Mouse (Mus musculus) monocyte, adult 2 months (primary cell): ENCODE data around the gene D630023F18Rik.
A peak's percentile ranks its signal among the peaks of the same experiment; 100 is the strongest.

Source experiments
- DNase-seq, 2 experiments: peaks; one replicate each; pipeline ENCODE4 v3.0.0; 2022; ENCODE audit warnings: low spot score in 2 of 2, low read depth in 1 of 2

Gene D630023F18Rik

GRCm38 (mm10) chr1:65112031-65112806 lies 10.8 kb downstream of the D630023F18Rik start:
- peak in 1 of 2 experiments; percentile 39 for DNase-seq

DNA sequence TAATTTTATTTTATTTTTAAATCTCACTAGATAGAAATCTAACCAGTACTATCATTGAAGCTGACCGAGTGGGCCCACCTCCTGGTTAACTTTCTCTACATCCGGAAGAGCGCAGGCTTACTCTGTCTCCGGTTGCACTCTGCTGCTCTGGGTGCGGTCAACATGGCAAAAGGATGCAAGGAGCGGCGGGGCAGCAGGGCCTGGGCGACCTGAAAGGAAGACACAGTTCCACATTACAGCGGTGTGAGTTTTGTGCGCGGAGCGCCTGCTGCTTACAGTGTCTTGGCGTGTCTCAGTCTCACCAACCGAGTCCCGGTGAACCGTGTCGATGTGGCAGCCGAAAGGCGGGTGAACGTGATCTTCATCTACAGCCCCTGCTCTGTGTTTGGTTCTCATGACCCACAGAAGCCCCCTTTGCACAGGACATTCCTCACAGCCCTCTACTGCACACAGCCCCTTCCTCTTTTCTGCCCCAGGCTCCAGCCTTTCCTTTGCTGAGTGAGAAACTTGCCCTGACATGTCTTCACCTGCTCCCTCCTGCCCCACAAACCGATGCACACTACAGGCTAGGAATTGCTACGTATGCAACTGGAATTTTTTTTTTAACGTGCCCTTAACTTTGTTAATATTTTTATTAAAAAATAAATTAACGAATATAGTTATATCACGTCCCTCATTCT lies 13.1 kb downstream of the D630023F18Rik start:
- DNase-seq, result no peak

GRCm38 (mm10) chr1:65109196-65109595 lies 13.8 kb downstream of the D630023F18Rik start:
- no peak for DNase-seq

DNA sequence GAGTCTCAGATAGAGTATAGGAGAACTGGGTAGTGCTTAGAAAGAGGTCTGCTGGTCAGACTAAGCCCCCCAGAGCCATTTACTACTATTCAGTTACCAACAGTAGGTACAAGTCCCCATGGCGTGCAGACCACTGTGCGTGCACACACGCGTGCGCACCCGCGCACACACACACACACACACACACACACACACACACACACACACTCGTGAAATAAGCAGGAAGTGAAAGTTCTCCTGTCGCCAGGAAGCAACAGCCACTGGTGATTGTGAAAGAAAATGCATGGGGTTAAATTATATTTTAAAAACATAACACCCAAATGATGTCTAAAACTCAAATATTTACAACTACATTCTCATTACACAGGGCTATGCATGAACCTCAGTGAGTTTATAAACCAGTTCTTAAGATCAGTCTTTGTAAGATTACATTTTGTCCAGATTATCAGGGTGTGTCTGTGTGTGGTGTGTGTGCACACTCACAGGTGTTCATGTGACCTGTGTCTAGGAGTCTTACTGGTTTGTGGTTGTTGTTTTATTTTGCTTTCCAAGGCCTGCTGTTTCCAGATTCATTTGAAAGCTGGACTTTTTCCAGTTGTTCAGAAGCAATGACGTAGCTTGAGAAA lies 15.2 kb downstream of the D630023F18Rik start:
- DNase-seq, result peak in 1 of 2 experiments; percentile 34

- no peak for DNase-seq
These were observed 19.7 kb downstream of the D630023F18Rik start, which contains the start of gene Cryga for GRCm38 (mm10) chr1:65103273-65103672. Gene Cryga, minus strand, starts transcription at chr1:65103373.

DNA sequence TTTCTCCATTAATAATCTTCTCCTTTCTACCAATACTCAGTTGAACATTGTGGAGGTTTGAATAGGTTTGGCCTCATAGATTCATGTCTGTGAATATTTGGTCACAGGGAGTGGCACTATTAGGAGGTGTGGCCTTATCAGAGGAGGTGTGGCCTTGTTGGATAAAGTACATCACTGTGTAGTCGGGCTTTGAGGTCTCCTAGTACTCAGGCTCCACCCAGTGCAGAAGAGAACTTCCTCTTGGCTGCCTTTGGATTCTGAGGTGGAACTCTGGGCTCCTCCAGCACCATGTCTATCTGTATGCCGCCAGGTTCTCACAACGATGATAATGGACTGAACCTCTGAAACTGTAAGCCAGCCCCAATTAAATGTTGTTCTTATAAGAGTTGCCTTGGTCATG lies 26.1 kb downstream of the D630023F18Rik start:
- DNase-seq, result no peak

GRCm38 (mm10) chr1:65091566-65091965 lies 31.4 kb downstream of the D630023F18Rik start:
- DNase-seq, result no peak

DNA sequence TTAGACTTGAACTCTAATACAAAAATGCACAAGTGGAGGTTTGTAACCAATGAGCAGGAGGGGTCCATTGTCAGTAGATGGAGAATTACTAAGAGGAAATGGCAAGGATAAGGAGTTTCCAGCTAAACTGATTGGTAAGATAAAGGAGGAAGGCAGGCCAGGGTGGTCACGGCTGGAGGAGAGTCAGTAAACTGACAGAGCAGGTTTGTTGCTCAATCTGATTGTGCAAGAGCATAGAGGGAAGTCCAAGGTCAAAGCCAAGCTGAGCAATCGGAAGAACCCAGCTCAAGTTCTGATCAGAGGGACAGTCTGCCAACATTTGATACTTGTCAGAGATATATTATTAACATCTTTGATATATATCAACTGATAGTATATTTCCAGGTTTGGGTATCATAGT lies 32.6 kb downstream of the D630023F18Rik start:
- DNase-seq, result peak; percentile 42 to 50

- DNase-seq, result no peak
These were observed 34.3 kb downstream of the D630023F18Rik start for GRCm38 (mm10) chr1:65088567-65089356.

- DNase-seq, result no peak
These were observed 40.8 kb downstream of the D630023F18Rik start, which contains the start of gene Crygb for GRCm38 (mm10) chr1:65082188-65082587. Gene Crygb, minus strand, starts transcription at chr1:65082288.

GRCm38 (mm10) chr1:65075607-65076006 lies 47.4 kb downstream of the D630023F18Rik start:
- DNase-seq, result no peak

DNA sequence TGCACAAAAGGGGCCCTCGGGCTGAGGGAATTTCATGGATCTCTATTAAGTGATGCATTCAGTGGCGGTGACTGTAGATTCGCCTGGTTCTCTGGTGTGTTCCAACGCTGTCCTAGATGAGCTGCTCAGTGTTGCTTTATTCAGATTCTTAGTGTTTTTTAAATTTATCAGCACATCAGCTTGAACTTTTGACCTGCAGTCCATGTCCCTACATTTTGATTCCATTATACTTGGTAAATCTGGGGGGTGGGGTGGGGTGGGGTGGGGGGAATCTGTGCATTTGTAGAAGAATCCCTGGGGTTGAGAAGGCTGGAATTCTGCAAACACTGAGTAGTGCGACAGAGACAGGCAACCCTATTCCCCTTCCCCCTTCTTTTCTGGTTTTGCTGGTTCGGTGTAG lies 49.4 kb downstream of the D630023F18Rik start, which contains the start of gene Crygc:
Crygc (minus strand) TSS at position 101 of the 400 bp plus-strand sequence.
- DNase-seq, result no peak

DNA sequence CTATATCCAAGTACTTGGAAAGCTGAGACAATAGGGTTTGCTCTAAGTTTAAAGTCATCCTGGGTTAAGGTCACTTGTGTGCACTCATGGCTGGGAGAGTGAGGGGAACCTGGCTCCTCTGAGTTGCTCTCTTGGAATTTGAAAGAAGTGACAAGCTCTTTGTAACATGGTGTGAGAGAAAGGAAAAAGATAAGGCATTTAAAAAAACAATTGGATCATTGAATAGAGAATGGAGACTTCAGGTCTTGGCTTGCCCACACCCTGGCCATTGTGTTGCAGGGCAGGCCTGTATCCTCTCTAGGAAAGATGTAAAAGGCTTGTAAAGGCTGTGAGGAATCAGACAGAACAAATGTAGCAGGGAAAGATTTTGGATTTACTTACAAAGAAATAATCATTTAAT lies 55.2 kb downstream of the D630023F18Rik start:
- DNase-seq, result no peak

- no peak for DNase-seq
These were observed 58.8 kb downstream of the D630023F18Rik start for GRCm38 (mm10) chr1:65064201-65064600.

DNA sequence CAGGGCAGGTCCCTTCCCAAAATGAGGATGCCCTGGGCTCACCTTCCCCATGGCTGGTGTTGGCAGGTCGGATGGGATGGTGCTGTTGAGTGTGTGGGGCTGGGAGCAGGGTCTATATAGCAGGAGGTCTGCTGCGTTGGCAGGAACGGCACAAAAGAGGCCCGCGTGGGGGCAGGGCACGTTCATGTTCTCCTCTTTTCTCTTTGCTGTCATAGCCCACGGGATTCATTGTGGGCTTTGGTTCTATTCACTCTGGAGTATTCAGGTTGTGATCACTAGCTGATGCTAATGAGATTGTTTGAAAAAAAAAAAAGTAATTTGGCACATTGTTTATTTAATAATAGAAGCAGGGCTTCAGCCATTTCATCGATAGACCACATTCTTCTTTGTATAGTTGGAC lies 59.7 kb downstream of the D630023F18Rik start, which contains the start of gene Crygd:
Crygd (minus strand) TSS at position 101 of the 400 bp plus-strand sequence.
- no peak for DNase-seq
